Mouse (Mus musculus) kidney, adult 2 months (tissue): ENCODE measurements around the gene Mkln1.

Experiments
- CTCF ChIP-seq: fragments of 200-500 bp; conservative IDR thresholded peaks from 2 replicates; pipeline ENCODE4 v1.5.1; 2011; ENCODE audit warnings: low read depth, mild to moderate bottlenecking, control low read depth, low read length, moderate library complexity, mixed read lengths; ENCODE audit not compliant: insufficient read depth, insufficient read length
- POLR2A ChIP-seq: fragments of 200-500 bp; IDR thresholded peaks from one replicate; pipeline ENCODE4 v1.6.1; 2011; ENCODE audit warnings: low read depth, low read length, control low read depth

GRCm38 (mm10) chr6:31563235-31564181 lies 165.0 kb downstream of the Mkln1 start, which contains the start of gene Podxl:
- TF ChIP-seq POLR2A (peak; percentile 57), CTCF (no peak)
